Mouse (Mus musculus) heart, adult 2 months (tissue): ENCODE measurements around the gene Hyal6.

Experiments used
- CTCF ChIP-seq: fragments of 200-600 bp; IDR thresholded peaks from 2 replicates; pipeline ENCODE4 v1.8.1; 2022; ENCODE audit warnings: antibody characterized with exemption, mild to moderate bottlenecking, moderate library complexity
- EP300 ChIP-seq: fragments of 200-500 bp; IDR thresholded peaks from 2 replicates; pipeline ENCODE4 v1.6.1; 2011; ENCODE audit warnings: low read depth, low read length, control low read depth; ENCODE audit not compliant: insufficient read depth
- POLR2A ChIP-seq: fragments of 200-500 bp; IDR thresholded peaks from 2 replicates; pipeline ENCODE4 v1.6.1; 2011; ENCODE audit warnings: mild to moderate bottlenecking, low read depth, low read length, control low read depth; ENCODE audit not compliant: insufficient read depth

DNA sequence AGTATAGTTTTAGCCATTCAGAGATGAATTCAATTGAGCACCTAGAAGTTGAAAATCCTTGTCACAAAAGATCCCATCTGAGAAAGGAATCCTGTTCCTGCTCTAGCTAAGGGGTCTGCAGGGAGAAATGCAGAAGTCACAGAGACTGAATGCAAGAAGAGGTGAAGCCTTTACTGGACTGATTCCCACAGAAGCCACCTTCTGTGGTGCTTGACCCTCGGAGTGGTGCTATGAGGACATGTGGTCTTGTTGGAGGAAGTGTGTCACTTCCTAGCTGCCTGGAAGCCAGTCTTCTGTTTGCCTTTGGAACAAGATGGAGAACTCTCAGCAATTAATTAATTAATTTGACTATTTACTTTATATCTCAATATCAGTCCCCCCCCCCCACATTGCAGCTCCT is 4.9 kb upstream of the Hyal6 start:
- TF ChIP-seq EP300 (no peak), POLR2A (no peak), CTCF (no peak)
